Mouse (Mus musculus) testis, adult 2 months (tissue): ENCODE data around the gene 4930579F01Rik. TPM values are rescaled to one million over a fixed set of nuclear protein-coding genes. Genes with fewer than 3 reads are reported as not detected.

Source experiments
- H3K27ac ChIP-seq: fragments of 200-500 bp; 2 replicates; pipeline ENCODE4 v1.5.1; 2012; ENCODE audit warnings: low read depth, low read length; ENCODE audit not compliant: control insufficient read depth, insufficient read depth
- H3K27me3 ChIP-seq: fragments of 200-500 bp; 2 replicates; pipeline ENCODE4 v1.6.1; 2012; ENCODE audit warnings: mild to moderate bottlenecking, low read length, moderate library complexity; ENCODE audit not compliant: control insufficient read depth, insufficient read depth
- H3K36me3 ChIP-seq: fragments of 200-500 bp; 2 replicates; pipeline ENCODE4 v1.6.1; 2012; ENCODE audit warnings: mild to moderate bottlenecking, low read length; ENCODE audit not compliant: control insufficient read depth, insufficient read depth
- H3K4me1 ChIP-seq: fragments of 200-500 bp; 2 replicates; pipeline ENCODE4 v1.6.1; 2012; ENCODE audit warnings: low read length; ENCODE audit not compliant: control insufficient read depth, insufficient read depth
- H3K4me3 ChIP-seq: fragments of 200-500 bp; 2 replicates; pipeline ENCODE4 v1.5.1; 2012; ENCODE audit warnings: low read depth, mild to moderate bottlenecking, low read length, moderate library complexity, mixed read lengths; ENCODE audit not compliant: control insufficient read depth
- CTCF ChIP-seq: fragments of 200-500 bp; IDR thresholded peaks from 2 replicates; pipeline ENCODE4 v1.5.1; 2012; ENCODE audit warnings: low read depth, mild to moderate bottlenecking, inconsistent platforms, low read length, moderate library complexity; ENCODE audit not compliant: control insufficient read depth, insufficient read depth, insufficient replicate concordance
- POLR2A ChIP-seq: fragments of 200-500 bp; IDR thresholded peaks from 2 replicates; pipeline ENCODE4 v1.6.1; 2012; ENCODE audit warnings: low read depth, mild to moderate bottlenecking, inconsistent platforms, low read length, moderate library complexity; ENCODE audit not compliant: control insufficient read depth
- polyA plus RNA-seq: library from polyadenylated mRNA; depleted of rRNA; stranded (reverse); fragments of >200 nt; gene quantifications from 2 replicates; pipeline ENCODE4 v1.2.3, GENCODE M21; 2012

4930579F01Rik gene
- polyA plus RNA-seq, 1 experiment, result 96.6 TPM

- Histone ChIP-seq H3K4me1 (no peaks in the 10 kb centered on the region; the same call in 1 of the 2 replicates), H3K27me3 (no peaks in the 10 kb centered on the region), H3K36me3 (no peaks in the 10 kb centered on the region), H3K4me3 (no peak overlapping the region), H3K27ac (no peak overlapping the region)
- no peak for TF ChIP-seq POLR2A
- no peak for TF ChIP-seq CTCF
These were observed 18.9 kb upstream of the 4930579F01Rik start for GRCm38 (mm10) chr3:138212431-138212951.

- Histone ChIP-seq H3K4me1 (no peaks in the 10 kb centered on the region; the same call in 1 of the 2 replicates), H3K27me3 (no peaks in the 10 kb centered on the region), H3K4me3 (no peak overlapping the region), H3K36me3 (no peaks in the 10 kb centered on the region), H3K27ac (peak overlapping the region; percentile 63; the same call in 1 of the 2 replicates)
- no peak for TF ChIP-seq CTCF
- no peak for TF ChIP-seq POLR2A
These were observed 16.9 kb upstream of the 4930579F01Rik start for GRCm38 (mm10) chr3:138210432-138211075.

- Histone ChIP-seq H3K27ac (no peak overlapping the region), H3K4me1 (no peaks in the 10 kb centered on the region; the same call in 1 of the 2 replicates), H3K27me3 (no peaks in the 10 kb centered on the region), H3K36me3 (no peaks in the 10 kb centered on the region), H3K4me3 (no peak overlapping the region)
- TF ChIP-seq POLR2A (no peak), CTCF (no peak)
These were observed 15.2 kb upstream of the 4930579F01Rik start for GRCm38 (mm10) chr3:138208821-138209220.

- no peak overlapping the region for H3K27ac ChIP-seq
These were observed 5.1 kb upstream of the 4930579F01Rik start for GRCm38 (mm10) chr3:138198722-138199068.

GRCm38 (mm10) chr3:138197973-138198721 is 4.5 kb upstream of the 4930579F01Rik start:
- H3K4me1 ChIP-seq, result peaks cover 9% of the 10 kb centered on the region
- no peaks in the 10 kb centered on the region for H3K36me3 ChIP-seq
- no peaks in the 10 kb centered on the region for H3K27me3 ChIP-seq
- no peak overlapping the region for H3K27ac ChIP-seq
- peak overlapping the region; percentile 69 for H3K4me3 ChIP-seq
- TF ChIP-seq POLR2A, result no peak
- TF ChIP-seq CTCF, result peak; percentile 69

More at GRCm38 (mm10) chr3:138198722-138199068, 5.1 kb upstream of the 4930579F01Rik start:
- Histone ChIP-seq H3K36me3 (no peaks in the 10 kb centered on the region), H3K27me3 (no peaks in the 10 kb centered on the region), H3K4me3 (no peak overlapping the region), H3K4me1 (peaks cover 9% of the 10 kb centered on the region)
- TF ChIP-seq CTCF, result no peak
- no peak for TF ChIP-seq POLR2A

GRCm38 (mm10) chr3:138197556-138197955 is 3.9 kb upstream of the 4930579F01Rik start:
- H3K27me3 ChIP-seq, result no peaks in the 10 kb centered on the region
- H3K27ac ChIP-seq, result no peak overlapping the region
- H3K4me3 ChIP-seq, result peak overlapping the region; percentile 64
- no peaks in the 10 kb centered on the region for H3K36me3 ChIP-seq
- TF ChIP-seq CTCF (no peak), POLR2A (no peak)
- peaks cover 9% of the 10 kb centered on the region for H3K4me1 ChIP-seq

- TF ChIP-seq POLR2A (no peak), CTCF (no peak)
- H3K27me3 ChIP-seq, result no peaks in the 10 kb centered on the region
These were observed 3.5 kb upstream of the 4930579F01Rik start for GRCm38 (mm10) chr3:138197093-138197492.

GRCm38 (mm10) chr3:138192260-138192659 is 1.4 kb downstream of the 4930579F01Rik start:
- TF ChIP-seq POLR2A (no peak), CTCF (no peak)
- Histone ChIP-seq H3K36me3 (no peaks in the 10 kb centered on the region), H3K27ac (no peak overlapping the region), H3K4me1 (peaks cover 3% of the 10 kb centered on the region), H3K27me3 (no peaks in the 10 kb centered on the region), H3K4me3 (peak overlapping the region; percentile 72)

More at GRCm38 (mm10) chr3:138197093-138197492, 3.5 kb upstream of the 4930579F01Rik start:
- H3K4me1 ChIP-seq, result peaks cover 9% of the 10 kb centered on the region
- peak overlapping the region; percentile 64 for H3K4me3 ChIP-seq
- H3K27ac ChIP-seq, result no peak overlapping the region
- no peaks in the 10 kb centered on the region for H3K36me3 ChIP-seq
